Mouse (Mus musculus): ENCODE results near the gene Prkcd. TPM values are rescaled to one million over a fixed set of nuclear protein-coding genes. Genes with fewer than 3 reads are reported as not detected.

The Prkcd gene
- polyA plus RNA-seq, 1 experiment: 23.6 TPM

DNA sequence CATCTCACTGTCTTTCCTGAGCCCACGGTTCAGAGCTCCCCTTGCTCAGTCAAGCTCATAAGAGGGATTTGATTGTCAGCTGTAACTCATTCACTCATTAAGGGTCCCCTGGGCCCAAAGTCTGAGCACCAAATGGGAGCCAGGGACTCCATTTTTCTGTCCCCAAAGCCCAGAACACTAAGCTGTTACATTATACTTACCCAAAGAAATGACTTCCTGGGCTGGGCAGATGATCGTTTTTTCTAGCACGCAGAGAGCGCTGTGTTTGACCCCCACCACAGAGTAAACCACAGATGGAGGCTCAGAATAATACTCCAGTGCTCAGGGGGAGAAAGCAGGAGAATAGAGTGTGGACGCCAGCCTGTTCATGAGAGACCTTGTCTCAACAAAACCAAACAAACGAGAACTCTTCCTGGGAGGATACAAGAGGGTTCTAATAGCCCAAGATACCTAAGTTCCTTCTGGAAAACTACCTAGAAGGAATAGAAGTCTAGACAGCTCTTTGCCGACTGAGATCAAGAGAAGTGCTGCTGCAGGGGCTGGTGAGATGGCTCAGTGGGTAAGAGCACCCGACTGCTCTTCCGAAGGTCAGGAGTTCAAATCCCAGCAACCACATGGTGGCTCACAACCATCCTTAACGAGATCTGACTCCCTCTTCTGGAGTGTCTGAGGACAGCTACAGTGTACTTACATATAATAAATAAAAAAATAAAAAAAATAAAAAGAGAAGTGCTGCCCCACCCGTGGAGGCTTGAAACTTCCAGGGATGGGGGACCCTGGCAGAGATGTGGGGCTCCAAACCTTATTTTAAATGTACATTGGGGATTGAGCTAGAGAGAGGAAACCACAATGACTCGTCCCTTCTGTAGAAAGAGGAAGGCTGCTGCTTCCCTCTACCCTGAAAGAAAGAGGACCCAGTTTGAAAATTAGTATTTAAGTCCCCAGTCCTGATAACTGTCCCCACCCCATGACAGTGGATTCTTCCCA lies 1.0 kb upstream of the Prkcd start:
- Histone ChIP-seq H3K4me3 (peak overlapping the region; percentile 85), H3K4me2 (ENCODE audit: low read depth) (peak overlapping the region; percentile 65), H3K79me2 (ENCODE audit: control insufficient read depth, insufficient read depth) (peaks cover 20% of the 10 kb centered on the region), H3K27me3 (ENCODE audit: control insufficient read depth, insufficient read depth, insufficient read length) (no peaks in the 10 kb centered on the region), H3ac (ENCODE audit: control insufficient read depth, insufficient read length) (peak overlapping the region; percentile 45), H3K36me3 (ENCODE audit: control insufficient read depth, insufficient read depth) (no peaks in the 10 kb centered on the region)
- TF ChIP-seq MYOG (IDR thresholded peaks at IDR 0.05; ENCODE audit: control insufficient read depth in 1 of 3, insufficient read depth in 1 of 3, insufficient read length in 2 of 3, low read depth in 2 of 3): no peak
- no peak for TF ChIP-seq REST (IDR thresholded peaks at IDR 0.05; ENCODE audit: insufficient read depth, insufficient read length)
- TF ChIP-seq MYOD1 (IDR thresholded peaks at IDR 0.05; ENCODE audit: control insufficient read depth in 1 of 3, insufficient read length in 2 of 3, low read depth in 2 of 3): no peak
- TF ChIP-seq SRF (IDR thresholded peaks at IDR 0.05; ENCODE audit: control insufficient read depth, insufficient read length, low read depth): no peak
- TF ChIP-seq POLR2A (IDR thresholded peaks at IDR 0.05; ENCODE audit: insufficient read length, low read depth): no peak
- TF ChIP-seq TCF3 (IDR thresholded peaks at IDR 0.05; ENCODE audit: insufficient read length, low read depth): no peak
- TF ChIP-seq E2F4 (IDR thresholded peaks at IDR 0.05; ENCODE audit: insufficient read depth): no peak
- no peak for TF ChIP-seq POLR2AphosphoS2 (IDR thresholded peaks at IDR 0.05; ENCODE audit: insufficient read length, low read depth)
- no peak for TF ChIP-seq CEBPB (IDR thresholded peaks at IDR 0.05; ENCODE audit: insufficient read depth, poor library complexity, severe bottlenecking)
- TF ChIP-seq MAX (IDR thresholded peaks at IDR 0.05; ENCODE audit: low read depth): no peak
- no peak for TF ChIP-seq USF1 (IDR thresholded peaks at IDR 0.05; ENCODE audit: low read depth)
- TF ChIP-seq TCF12 (IDR thresholded peaks at IDR 0.05; ENCODE audit: insufficient read depth, poor library complexity, severe bottlenecking): no peak

DNA sequence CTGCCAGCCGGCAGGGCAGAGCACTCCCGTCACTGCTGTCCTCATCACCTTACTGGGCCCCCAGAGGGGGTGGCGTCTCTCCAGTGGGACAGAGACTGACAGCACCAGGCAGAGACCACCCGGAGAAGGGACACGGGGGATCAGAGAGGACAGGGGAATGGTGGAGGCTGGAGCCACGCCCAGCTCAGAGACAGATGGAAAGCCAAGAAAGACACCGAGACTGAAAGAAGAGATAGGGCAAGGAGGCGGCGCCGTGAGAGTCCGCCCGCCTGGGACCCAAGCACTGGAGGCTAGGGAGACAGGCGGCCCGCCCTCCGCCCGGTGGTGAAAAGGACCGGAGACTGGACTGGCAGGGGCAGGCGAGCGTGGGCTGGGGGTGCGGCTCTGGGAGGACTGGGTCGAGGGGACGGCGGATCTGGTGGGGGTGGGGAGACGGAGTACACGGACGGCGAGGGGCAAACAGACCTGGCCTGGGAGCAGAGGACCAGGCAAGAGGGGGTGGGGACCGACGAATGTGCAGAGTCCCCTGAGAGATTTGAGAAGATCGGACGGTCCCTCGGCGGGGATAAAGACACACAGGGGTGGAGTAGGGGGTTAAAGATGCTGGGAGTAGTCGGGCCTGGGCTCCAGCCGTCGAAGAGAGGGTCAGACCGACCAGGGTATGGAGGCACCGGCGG lies 741 bp downstream of the Prkcd start:
- no peaks in the 10 kb centered on the region for H3K27me3 ChIP-seq (ENCODE audit: control insufficient read depth, insufficient read depth, insufficient read length)
- H3K36me3 ChIP-seq (ENCODE audit: control insufficient read depth, insufficient read depth): no peaks in the 10 kb centered on the region
- peak overlapping the region; percentile 45 for H3ac ChIP-seq (ENCODE audit: control insufficient read depth, insufficient read length)
- peak overlapping the region; percentile 85 for H3K4me3 ChIP-seq
- H3K79me2 ChIP-seq (ENCODE audit: control insufficient read depth, insufficient read depth): peaks cover 23% of the 10 kb centered on the region
- peak overlapping the region; percentile 65 for H3K4me2 ChIP-seq (ENCODE audit: low read depth)
- no peak for TF ChIP-seq MAX (IDR thresholded peaks at IDR 0.05; ENCODE audit: low read depth)
- TF ChIP-seq SRF (IDR thresholded peaks at IDR 0.05; ENCODE audit: control insufficient read depth, insufficient read length, low read depth): no peak
- no peak for TF ChIP-seq USF1 (IDR thresholded peaks at IDR 0.05; ENCODE audit: low read depth)
- no peak for TF ChIP-seq REST (IDR thresholded peaks at IDR 0.05; ENCODE audit: insufficient read depth, insufficient read length)
- no peak for TF ChIP-seq POLR2AphosphoS2 (IDR thresholded peaks at IDR 0.05; ENCODE audit: insufficient read length, low read depth)
- TF ChIP-seq CEBPB (IDR thresholded peaks at IDR 0.05; ENCODE audit: insufficient read depth, poor library complexity, severe bottlenecking): no peak
- TF ChIP-seq TCF3 (IDR thresholded peaks at IDR 0.05; ENCODE audit: insufficient read length, low read depth): no peak
- TF ChIP-seq MYOG (IDR thresholded peaks at IDR 0.05; ENCODE audit: control insufficient read depth in 1 of 3, insufficient read depth in 1 of 3, insufficient read length in 2 of 3, low read depth in 2 of 3): peak in 1 of 3 experiments; percentile 16
- peak; percentile 50 for TF ChIP-seq POLR2A (IDR thresholded peaks at IDR 0.05; ENCODE audit: insufficient read length, low read depth)

DNA sequence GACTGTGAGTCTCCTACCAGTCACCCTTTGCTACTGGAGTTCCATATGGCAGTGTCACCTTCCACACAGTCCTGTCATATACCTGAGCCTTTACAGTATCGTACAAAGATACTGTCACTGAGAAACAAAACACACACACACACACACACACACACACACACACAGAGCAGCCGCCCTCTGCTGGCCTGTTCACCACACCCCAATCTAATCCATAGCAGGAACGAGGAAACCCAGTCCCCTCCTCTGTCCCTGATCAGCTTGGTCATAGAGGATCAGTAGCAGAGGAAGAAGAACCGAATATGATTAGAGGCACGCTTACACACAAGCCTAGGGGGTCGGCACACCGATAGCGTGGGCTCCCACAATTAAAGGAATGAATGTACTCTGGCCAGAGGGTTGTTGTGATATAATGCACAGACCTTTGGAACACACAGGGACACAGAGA lies 1.7 kb downstream of the Prkcd start:
- Histone ChIP-seq H3K4me3 (peak overlapping the region; percentile 85), H3ac (ENCODE audit: control insufficient read depth, insufficient read length) (peak overlapping the region; percentile 45), H3K4me2 (ENCODE audit: low read depth) (peak overlapping the region; percentile 65), H3K27me3 (ENCODE audit: control insufficient read depth, insufficient read depth, insufficient read length) (no peaks in the 10 kb centered on the region), H3K36me3 (ENCODE audit: control insufficient read depth, insufficient read depth) (no peaks in the 10 kb centered on the region), H3K79me2 (ENCODE audit: control insufficient read depth, insufficient read depth) (peaks cover 23% of the 10 kb centered on the region)
- TF ChIP-seq TCF12 (IDR thresholded peaks at IDR 0.05; ENCODE audit: insufficient read depth, poor library complexity, severe bottlenecking): no peak
- no peak for TF ChIP-seq CEBPB (IDR thresholded peaks at IDR 0.05; ENCODE audit: insufficient read depth, poor library complexity, severe bottlenecking)
- TF ChIP-seq E2F4 (IDR thresholded peaks at IDR 0.05; ENCODE audit: insufficient read depth): no peak
- no peak for TF ChIP-seq MYOG (IDR thresholded peaks at IDR 0.05; ENCODE audit: control insufficient read depth in 1 of 3, insufficient read depth in 1 of 3, insufficient read length in 2 of 3, low read depth in 2 of 3)
- no peak for TF ChIP-seq SRF (IDR thresholded peaks at IDR 0.05; ENCODE audit: control insufficient read depth, insufficient read length, low read depth)
- TF ChIP-seq POLR2AphosphoS2 (IDR thresholded peaks at IDR 0.05; ENCODE audit: insufficient read length, low read depth): no peak
- no peak for TF ChIP-seq MAX (IDR thresholded peaks at IDR 0.05; ENCODE audit: low read depth)

DNA sequence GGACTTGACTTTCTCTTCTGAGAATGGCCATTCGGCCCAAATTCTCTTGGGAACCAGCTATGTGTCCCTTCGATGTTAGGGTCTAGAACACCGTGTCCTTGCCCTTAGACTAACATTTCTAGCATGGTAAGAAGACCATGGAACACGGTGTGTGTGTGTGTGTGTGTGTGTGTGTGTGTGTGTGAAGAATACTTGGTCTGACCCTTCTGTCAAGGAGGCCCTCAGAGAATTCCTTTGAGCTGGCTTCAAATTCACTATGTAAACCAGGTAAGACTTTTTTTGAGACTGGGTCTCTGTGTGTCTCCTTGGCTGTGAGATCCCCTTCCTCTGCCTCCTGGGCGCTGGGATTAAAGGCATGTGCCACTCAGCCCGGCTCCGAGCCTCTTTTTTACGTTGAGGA lies 3.5 kb downstream of the Prkcd start:
- no peak overlapping the region for H3K4me2 ChIP-seq (ENCODE audit: low read depth)
- TF ChIP-seq POLR2AphosphoS2 (IDR thresholded peaks at IDR 0.05; ENCODE audit: insufficient read length, low read depth): no peak
- no peak for TF ChIP-seq SRF (IDR thresholded peaks at IDR 0.05; ENCODE audit: control insufficient read depth, insufficient read length, low read depth)
- TF ChIP-seq TCF12 (IDR thresholded peaks at IDR 0.05; ENCODE audit: insufficient read depth, poor library complexity, severe bottlenecking): no peak
- no peaks in the 10 kb centered on the region for H3K27me3 ChIP-seq (ENCODE audit: control insufficient read depth, insufficient read depth, insufficient read length)
- H3K79me2 ChIP-seq (ENCODE audit: control insufficient read depth, insufficient read depth): peaks cover 34% of the 10 kb centered on the region
- H3K36me3 ChIP-seq (ENCODE audit: control insufficient read depth, insufficient read depth): no peaks in the 10 kb centered on the region
- H3K4me3 ChIP-seq: no peak overlapping the region
- H3ac ChIP-seq (ENCODE audit: control insufficient read depth, insufficient read length): no peak overlapping the region

Measured in myocyte (in vitro differentiated cells).